Mouse (Mus musculus): ENCODE data around the gene Tbc1d5. TPM values are rescaled to one million over a fixed set of nuclear protein-coding genes. Genes with fewer than 3 reads are reported as not detected.
A peak's percentile ranks its signal among the peaks of the same experiment; 100 is the strongest.
"Not testable (repeated sequence)": the region's sequence is repeated elsewhere in the genome, so short reads cannot be mapped to it uniquely, and the experiment has no call there.

Gene Tbc1d5
- polyA plus RNA-seq, 1 experiment from 2014 or later = 8.8 TPM

DNA sequence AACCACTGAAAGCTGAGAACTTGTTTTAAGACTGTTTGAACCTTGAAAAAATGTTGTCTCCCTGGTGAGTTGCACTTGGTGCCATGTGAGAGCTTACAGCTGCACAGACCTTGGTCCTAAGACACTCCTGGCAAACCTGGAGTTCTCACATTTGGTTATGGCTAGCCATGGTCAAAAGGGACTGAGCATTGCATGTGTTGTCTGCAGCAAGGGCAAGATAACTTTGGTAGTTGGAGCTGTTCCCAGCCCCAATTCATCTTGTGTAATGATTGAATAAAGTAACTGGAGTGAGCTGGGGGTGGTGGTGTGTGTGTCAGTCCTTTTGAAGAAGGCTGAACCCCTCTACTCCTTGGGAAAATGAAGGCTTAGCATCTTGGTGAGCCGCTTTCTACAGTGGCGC lies 454.8 kb downstream of the Tbc1d5 start:
- no peak overlapping the region for H3K4me2 ChIP-seq
- no peak overlapping the region for H3K27ac ChIP-seq (replicated peaks)
- 85% methylated on average over 2 of the region's 2 CpGs for WGBS
- H3K4me1 ChIP-seq = no peaks in the 10 kb centered on the region
- no peak overlapping the region for H3K9ac ChIP-seq (replicated peaks)
- H3K36me3 ChIP-seq = no peaks in the 10 kb centered on the region
- H3K27me3 ChIP-seq (replicated peaks) = no peaks in the 10 kb centered on the region
- no peak overlapping the region for H3K4me3 ChIP-seq (replicated peaks)
- H3K9me3 ChIP-seq (replicated peaks) = no peaks in the 10 kb centered on the region
- no peak for ATAC-seq (ENCODE audit: low FRiP score)

DNA sequence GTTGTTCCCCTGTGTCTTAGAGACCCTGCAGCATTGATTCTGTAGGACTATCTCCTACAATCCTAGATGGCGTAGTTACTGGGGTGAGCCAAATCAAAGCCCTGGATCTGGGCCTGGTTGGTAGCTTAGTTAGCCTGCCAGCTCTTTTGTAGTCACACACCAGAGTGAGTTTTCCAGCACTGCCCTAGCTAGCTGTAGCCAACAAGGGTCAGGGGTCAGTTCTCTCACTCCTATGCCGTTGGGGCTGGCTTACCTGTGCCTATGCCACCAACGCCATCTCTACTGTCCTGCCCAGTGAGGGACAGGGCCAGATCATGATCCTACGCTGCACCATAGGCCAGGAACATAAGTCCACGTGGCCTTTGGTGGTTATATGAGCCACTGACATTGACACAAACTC lies 461.6 kb downstream of the Tbc1d5 start:
- H3K9ac ChIP-seq (replicated peaks) = no peak overlapping the region
- no peaks in the 10 kb centered on the region for H3K4me1 ChIP-seq
- H3K4me3 ChIP-seq (replicated peaks) = no peak overlapping the region
- H3K36me3 ChIP-seq = no peaks in the 10 kb centered on the region
- no peak overlapping the region for H3K4me2 ChIP-seq
- H3K27me3 ChIP-seq (replicated peaks) = no peaks in the 10 kb centered on the region
- H3K27ac ChIP-seq (replicated peaks) = no peak overlapping the region
- ATAC-seq (ENCODE audit: low FRiP score) = no peak
- 88% methylated on average over 5 of the region's 5 CpGs for WGBS
- H3K9me3 ChIP-seq (replicated peaks) = no peaks in the 10 kb centered on the region

- peaks cover 3% of the 10 kb centered on the region for H3K4me1 ChIP-seq
- no peak overlapping the region for H3K27ac ChIP-seq (replicated peaks)
- peak; percentile 41; the same call in 1 of the 2 replicates for ATAC-seq (ENCODE audit: low FRiP score)
- 40% methylated on average over 7 of the region's 7 CpGs for WGBS
- no peak overlapping the region for H3K4me3 ChIP-seq (replicated peaks)
- no peaks in the 10 kb centered on the region for H3K9me3 ChIP-seq (replicated peaks)
- H3K9ac ChIP-seq (replicated peaks) = no peak overlapping the region
- no peaks in the 10 kb centered on the region for H3K27me3 ChIP-seq (replicated peaks)
- H3K36me3 ChIP-seq = no peaks in the 10 kb centered on the region
- no peak overlapping the region for H3K4me2 ChIP-seq
Measured at GRCm38 (mm10) chr17:50710497-50711222, 468.5 kb downstream of the Tbc1d5 start.

- ATAC-seq (ENCODE audit: low FRiP score) = peak; percentile 69; the same call in 1 of the 2 replicates
- Histone ChIP-seq H3K4me3 (replicated peaks) (peak overlapping the region; percentile 28), H3K4me2 (peak overlapping the region; percentile 54)
- H3K9ac ChIP-seq (replicated peaks); H3K9me3 ChIP-seq (replicated peaks); H3K36me3 ChIP-seq; H3K4me1 ChIP-seq; H3K27ac ChIP-seq (replicated peaks); H3K27me3 ChIP-seq (replicated peaks): not testable (repeated sequence)
- WGBS = 3% methylated on average over 39 of the region's 39 CpGs
Measured at GRCm38 (mm10) chr17:50698410-50698809, 480.7 kb downstream of the Tbc1d5 start.

DNA sequence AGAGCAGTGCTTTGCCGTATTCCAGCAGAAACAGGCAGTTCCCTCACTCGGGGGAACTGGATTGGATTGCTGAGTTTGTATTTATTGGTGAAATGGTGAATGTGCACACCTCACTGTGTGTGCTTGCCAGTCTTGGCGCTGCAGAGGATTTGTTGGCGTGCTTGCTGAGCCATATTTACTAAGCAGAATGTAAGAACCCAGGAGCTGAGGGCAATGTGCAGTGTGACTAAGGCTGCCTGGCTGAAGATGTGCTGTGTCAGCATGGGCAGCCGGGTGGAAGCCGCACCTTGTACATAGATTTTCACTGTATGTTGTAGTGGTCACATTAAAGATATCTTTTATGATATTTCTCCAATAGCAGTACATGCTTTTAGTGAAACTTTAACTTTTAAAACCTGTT lies 491.0 kb downstream of the Tbc1d5 start:
- H3K4me1 ChIP-seq = no peaks in the 10 kb centered on the region
- H3K4me3 ChIP-seq (replicated peaks) = no peak overlapping the region
- ATAC-seq (ENCODE audit: low FRiP score) = no peak
- no peak overlapping the region for H3K9ac ChIP-seq (replicated peaks)
- no peak overlapping the region for H3K4me2 ChIP-seq
- H3K36me3 ChIP-seq = peaks cover 14% of the 10 kb centered on the region
- H3K27me3 ChIP-seq (replicated peaks) = no peaks in the 10 kb centered on the region
- WGBS = 82% methylated on average over 6 of the region's 6 CpGs
- no peak overlapping the region for H3K27ac ChIP-seq (replicated peaks)
- no peaks in the 10 kb centered on the region for H3K9me3 ChIP-seq (replicated peaks)

DNA sequence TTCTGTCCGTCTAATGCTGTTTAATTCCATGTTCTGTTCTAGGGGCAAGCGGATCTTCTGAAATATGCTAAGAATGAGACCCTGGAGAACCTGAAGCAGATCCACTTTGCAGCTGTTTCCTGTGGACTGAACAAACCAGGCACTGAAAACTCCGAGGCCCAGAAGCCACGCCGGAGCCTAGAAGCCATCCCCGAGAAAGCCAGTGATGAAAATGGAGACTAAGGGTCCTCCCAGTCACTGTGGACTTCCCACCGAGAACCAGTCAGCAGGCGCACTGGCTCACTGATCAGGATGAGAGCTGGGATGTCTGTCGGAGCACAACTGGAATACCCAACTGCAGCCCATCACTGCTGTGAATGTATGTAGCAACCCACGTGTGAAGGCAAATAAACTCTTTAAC lies 491.5 kb downstream of the Tbc1d5 start:
- no peaks in the 10 kb centered on the region for H3K9me3 ChIP-seq (replicated peaks)

GRCm38 (mm10) chr17:50684960-50685645 lies 494.0 kb downstream of the Tbc1d5 start:
- no peak for ATAC-seq (ENCODE audit: low FRiP score)
- H3K36me3 ChIP-seq = peaks cover 14% of the 10 kb centered on the region
- no peak overlapping the region for H3K4me2 ChIP-seq

More for the DNA sequence above, 491.5 kb downstream of the Tbc1d5 start:
- Histone ChIP-seq H3K27ac (replicated peaks) (no peak overlapping the region), H3K27me3 (replicated peaks) (no peaks in the 10 kb centered on the region), H3K4me3 (replicated peaks) (no peak overlapping the region), H3K36me3 (peaks cover 14% of the 10 kb centered on the region), H3K4me1 (no peaks in the 10 kb centered on the region), H3K9ac (replicated peaks) (no peak overlapping the region), H3K4me2 (no peak overlapping the region)
- no peak for ATAC-seq (ENCODE audit: low FRiP score)
- 89% methylated on average over 10 of the region's 10 CpGs for WGBS

More at GRCm38 (mm10) chr17:50684960-50685645, 494.0 kb downstream of the Tbc1d5 start:
- H3K9me3 ChIP-seq (replicated peaks) = no peaks in the 10 kb centered on the region
- H3K27me3 ChIP-seq (replicated peaks) = no peaks in the 10 kb centered on the region
- H3K4me1 ChIP-seq = no peaks in the 10 kb centered on the region
- no peak overlapping the region for H3K4me3 ChIP-seq (replicated peaks)
- no peak overlapping the region for H3K27ac ChIP-seq (replicated peaks)
- H3K9ac ChIP-seq (replicated peaks) = no peak overlapping the region
- WGBS = 78% methylated on average over 7 of the region's 7 CpGs

All from neural tube, embryonic 15.5 days (tissue).